Mouse (Mus musculus): ENCODE measurements at regions not wholly inside any gene's neighbourhood (a gene's known extent, or its start where the extent isn't known, plus 50 kb on each side); places are given as distances from the start of the nearest gene placed in this dataset.
A peak's percentile ranks its signal among the peaks of the same experiment; 100 is the strongest.

DNA sequence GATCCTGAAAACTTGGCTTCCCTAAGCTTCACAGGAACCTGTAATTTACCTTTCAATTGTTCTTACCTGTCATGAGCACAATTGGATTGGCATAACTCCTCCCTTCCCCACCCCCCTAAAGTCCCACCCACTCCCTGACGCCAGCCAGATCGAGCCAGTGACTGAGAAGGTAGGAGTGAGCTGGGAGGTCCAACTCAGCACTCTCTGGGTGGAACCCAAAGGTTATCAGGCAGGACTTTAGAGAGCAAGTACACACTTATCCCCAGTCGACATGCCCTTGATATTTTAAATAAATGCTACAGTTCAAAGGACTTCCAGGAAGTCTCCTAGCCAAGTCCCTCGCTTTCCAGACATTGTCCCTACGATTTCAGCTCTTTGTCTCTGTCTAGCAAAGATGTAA lies 260.7 kb downstream of the Sox9 start:
- H3K4me1 ChIP-seq (ENCODE audit: control insufficient read depth, insufficient read depth, low read length): peaks cover 7% of the 10 kb centered on the region
- WGBS: 31% methylated on average over 5 of the region's 5 CpGs
- no peak overlapping the region for H3K4me3 ChIP-seq (ENCODE audit: low read length)
- no peaks in the 10 kb centered on the region for H3K27me3 ChIP-seq (ENCODE audit: control insufficient read depth, insufficient read depth, low read length)
- H3K9ac ChIP-seq (ENCODE audit: low read length): no peak overlapping the region
- no peak overlapping the region for H3K4me2 ChIP-seq (ENCODE audit: low read depth, low read length)
- H3K27ac ChIP-seq (ENCODE audit: low read length): no peak overlapping the region
- ATAC-seq (replicated peaks; ENCODE audit: extremely low read depth, insufficient read depth, low FRiP score): no peak
- no peaks in the 10 kb centered on the region for H3K36me3 ChIP-seq (ENCODE audit: control insufficient read depth, insufficient read depth)
- H3K9me3 ChIP-seq (replicated peaks; ENCODE audit: control insufficient read depth, low read length): no peaks in the 10 kb centered on the region

- no peak overlapping the region for H3K4me2 ChIP-seq (ENCODE audit: low read depth, low read length)
- H3K9ac ChIP-seq (ENCODE audit: low read length): no peak overlapping the region
- peaks cover 7% of the 10 kb centered on the region for H3K4me1 ChIP-seq (ENCODE audit: control insufficient read depth, insufficient read depth, low read length)
- WGBS: 43% methylated on average over 20 of the region's 20 CpGs
- ATAC-seq (replicated peaks; ENCODE audit: extremely low read depth, insufficient read depth, low FRiP score): 0 out of 2 replicates have a peak, but pooled peaks have one; percentile 41
- no peaks in the 10 kb centered on the region for H3K9me3 ChIP-seq (replicated peaks; ENCODE audit: control insufficient read depth, low read length)
- H3K27ac ChIP-seq (ENCODE audit: low read length): no peak overlapping the region
- H3K4me3 ChIP-seq (ENCODE audit: low read length): no peak overlapping the region
- H3K36me3 ChIP-seq (ENCODE audit: control insufficient read depth, insufficient read depth): no peaks in the 10 kb centered on the region
- no peaks in the 10 kb centered on the region for H3K27me3 ChIP-seq (ENCODE audit: control insufficient read depth, insufficient read depth, low read length)
Measured at GRCm38 (mm10) chr11:113046200-113047051, 264.4 kb downstream of the Sox9 start.

DNA sequence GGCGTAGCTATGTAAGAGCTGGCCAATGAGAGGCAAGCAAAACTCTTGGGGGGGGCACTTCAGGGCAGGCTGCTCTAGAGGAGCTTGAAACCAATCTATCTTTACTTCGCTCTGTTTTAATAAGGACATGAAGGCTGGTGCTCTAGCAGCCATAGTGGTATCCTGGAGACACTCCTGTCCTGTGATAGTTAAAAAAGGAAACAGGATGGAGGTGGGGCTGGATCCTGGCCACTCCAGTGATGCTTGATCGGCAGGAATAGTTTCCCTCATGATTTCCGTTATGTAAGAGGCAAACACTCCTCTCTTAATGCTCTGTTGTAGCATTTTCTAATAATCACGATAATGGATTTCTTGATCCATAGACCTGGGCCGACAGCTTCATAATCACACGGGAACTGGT lies 266.1 kb downstream of the Sox9 start:
- H3K4me2 ChIP-seq (ENCODE audit: low read depth, low read length): no peak overlapping the region
- H3K4me3 ChIP-seq (ENCODE audit: low read length): no peak overlapping the region
- no peaks in the 10 kb centered on the region for H3K9me3 ChIP-seq (replicated peaks; ENCODE audit: control insufficient read depth, low read length)
- H3K9ac ChIP-seq (ENCODE audit: low read length): no peak overlapping the region
- ATAC-seq (replicated peaks; ENCODE audit: extremely low read depth, insufficient read depth, low FRiP score): no peak
- peaks cover 7% of the 10 kb centered on the region for H3K4me1 ChIP-seq (ENCODE audit: control insufficient read depth, insufficient read depth, low read length)
- no peaks in the 10 kb centered on the region for H3K27me3 ChIP-seq (ENCODE audit: control insufficient read depth, insufficient read depth, low read length)
- no peak overlapping the region for H3K27ac ChIP-seq (ENCODE audit: low read length)
- H3K36me3 ChIP-seq (ENCODE audit: control insufficient read depth, insufficient read depth): no peaks in the 10 kb centered on the region
- WGBS: 65% methylated on average over 7 of the region's 7 CpGs

DNA sequence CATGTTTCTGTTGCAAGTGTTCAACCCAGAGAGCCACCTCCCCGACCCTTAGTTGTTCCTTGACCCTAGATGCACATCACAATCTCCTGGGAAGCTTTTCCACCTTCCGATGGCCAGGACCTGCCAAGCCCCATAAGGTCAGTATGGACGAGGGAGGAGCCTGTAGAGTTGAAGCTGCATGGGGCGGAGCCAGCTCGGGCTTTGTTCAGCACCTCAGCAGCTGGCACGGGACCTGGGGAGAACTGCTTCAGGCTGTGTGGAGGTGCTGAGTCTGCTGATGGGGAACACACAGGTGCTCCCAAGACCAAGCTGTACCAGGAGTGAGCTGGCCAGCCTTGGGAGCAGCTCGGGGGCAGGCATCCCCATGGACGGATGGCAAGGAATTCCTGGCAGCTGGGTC lies 267.6 kb downstream of the Sox9 start:
- Histone ChIP-seq H3K9ac (ENCODE audit: low read length) (no peak overlapping the region), H3K27ac (ENCODE audit: low read length) (no peak overlapping the region), H3K4me1 (ENCODE audit: control insufficient read depth, insufficient read depth, low read length) (peaks cover 7% of the 10 kb centered on the region), H3K27me3 (ENCODE audit: control insufficient read depth, insufficient read depth, low read length) (no peaks in the 10 kb centered on the region), H3K9me3 (replicated peaks; ENCODE audit: control insufficient read depth, low read length) (no peaks in the 10 kb centered on the region), H3K36me3 (ENCODE audit: control insufficient read depth, insufficient read depth) (no peaks in the 10 kb centered on the region), H3K4me2 (ENCODE audit: low read depth, low read length) (no peak overlapping the region), H3K4me3 (ENCODE audit: low read length) (no peak overlapping the region)
- WGBS: 60% methylated on average over 8 of the region's 8 CpGs
- no peak for ATAC-seq (replicated peaks; ENCODE audit: extremely low read depth, insufficient read depth, low FRiP score)

GRCm38 (mm10) chr11:113052536-113052935 lies 270.5 kb downstream of the Sox9 start:
- H3K36me3 ChIP-seq (ENCODE audit: control insufficient read depth, insufficient read depth): no peaks in the 10 kb centered on the region
- H3K4me3 ChIP-seq (ENCODE audit: low read length): no peak overlapping the region
- H3K9ac ChIP-seq (ENCODE audit: low read length): no peak overlapping the region
- H3K27me3 ChIP-seq (ENCODE audit: control insufficient read depth, insufficient read depth, low read length): no peaks in the 10 kb centered on the region
- no peaks in the 10 kb centered on the region for H3K9me3 ChIP-seq (replicated peaks; ENCODE audit: control insufficient read depth, low read length)
- H3K27ac ChIP-seq (ENCODE audit: low read length): no peak overlapping the region
- no peak for ATAC-seq (replicated peaks; ENCODE audit: extremely low read depth, insufficient read depth, low FRiP score)
- WGBS: 90% methylated on average over 11 of the region's 11 CpGs
- peaks cover 11% of the 10 kb centered on the region for H3K4me1 ChIP-seq (ENCODE audit: control insufficient read depth, insufficient read depth, low read length)
- no peak overlapping the region for H3K4me2 ChIP-seq (ENCODE audit: low read depth, low read length)

GRCm38 (mm10) chr11:113056042-113056632 lies 274.1 kb downstream of the Sox9 start:
- H3K27ac ChIP-seq (ENCODE audit: low read length): no peak overlapping the region
- H3K9me3 ChIP-seq (replicated peaks; ENCODE audit: control insufficient read depth, low read length): no peaks in the 10 kb centered on the region
- WGBS: 56% methylated on average over 12 of the region's 12 CpGs
- peak; percentile 50; the same call in 1 of the 2 replicates for ATAC-seq (replicated peaks; ENCODE audit: extremely low read depth, insufficient read depth, low FRiP score)
- H3K4me1 ChIP-seq (ENCODE audit: control insufficient read depth, insufficient read depth, low read length): peaks cover 13% of the 10 kb centered on the region
- no peak overlapping the region for H3K9ac ChIP-seq (ENCODE audit: low read length)
- no peaks in the 10 kb centered on the region for H3K27me3 ChIP-seq (ENCODE audit: control insufficient read depth, insufficient read depth, low read length)
- no peaks in the 10 kb centered on the region for H3K36me3 ChIP-seq (ENCODE audit: control insufficient read depth, insufficient read depth)
- H3K4me3 ChIP-seq (ENCODE audit: low read length): no peak overlapping the region
- H3K4me2 ChIP-seq (ENCODE audit: low read depth, low read length): no peak overlapping the region

GRCm38 (mm10) chr11:113056824-113057223 lies 274.8 kb downstream of the Sox9 start:
- peak overlapping the region; percentile 15; the same call in 1 of the 2 replicates for H3K9ac ChIP-seq (ENCODE audit: low read length)
- no peaks in the 10 kb centered on the region for H3K36me3 ChIP-seq (ENCODE audit: control insufficient read depth, insufficient read depth)
- no peaks in the 10 kb centered on the region for H3K27me3 ChIP-seq (ENCODE audit: control insufficient read depth, insufficient read depth, low read length)
- no peak for ATAC-seq (replicated peaks; ENCODE audit: extremely low read depth, insufficient read depth, low FRiP score)
- no peaks in the 10 kb centered on the region for H3K9me3 ChIP-seq (replicated peaks; ENCODE audit: control insufficient read depth, low read length)
- H3K27ac ChIP-seq (ENCODE audit: low read length): no peak overlapping the region
- H3K4me2 ChIP-seq (ENCODE audit: low read depth, low read length): no peak overlapping the region
- WGBS: 24% methylated on average over 5 of the region's 5 CpGs
- peaks cover 13% of the 10 kb centered on the region for H3K4me1 ChIP-seq (ENCODE audit: control insufficient read depth, insufficient read depth, low read length)
- no peak overlapping the region for H3K4me3 ChIP-seq (ENCODE audit: low read length)

- no peaks in the 10 kb centered on the region for H3K9me3 ChIP-seq (replicated peaks; ENCODE audit: control insufficient read depth, low read length)
- H3K9ac ChIP-seq (ENCODE audit: low read length): no peak overlapping the region
- no peak for ATAC-seq (replicated peaks; ENCODE audit: extremely low read depth, insufficient read depth, low FRiP score)
- H3K27me3 ChIP-seq (ENCODE audit: control insufficient read depth, insufficient read depth, low read length): no peaks in the 10 kb centered on the region
- WGBS: 72% methylated on average over 4 of the region's 4 CpGs
- no peaks in the 10 kb centered on the region for H3K4me1 ChIP-seq (ENCODE audit: control insufficient read depth, insufficient read depth, low read length)
- H3K36me3 ChIP-seq (ENCODE audit: control insufficient read depth, insufficient read depth): no peaks in the 10 kb centered on the region
- H3K4me3 ChIP-seq (ENCODE audit: low read length): no peak overlapping the region
- no peak overlapping the region for H3K4me2 ChIP-seq (ENCODE audit: low read depth, low read length)
- no peak overlapping the region for H3K27ac ChIP-seq (ENCODE audit: low read length)
Measured at GRCm38 (mm10) chr11:113070365-113070764, 288.3 kb downstream of the Sox9 start.

DNA sequence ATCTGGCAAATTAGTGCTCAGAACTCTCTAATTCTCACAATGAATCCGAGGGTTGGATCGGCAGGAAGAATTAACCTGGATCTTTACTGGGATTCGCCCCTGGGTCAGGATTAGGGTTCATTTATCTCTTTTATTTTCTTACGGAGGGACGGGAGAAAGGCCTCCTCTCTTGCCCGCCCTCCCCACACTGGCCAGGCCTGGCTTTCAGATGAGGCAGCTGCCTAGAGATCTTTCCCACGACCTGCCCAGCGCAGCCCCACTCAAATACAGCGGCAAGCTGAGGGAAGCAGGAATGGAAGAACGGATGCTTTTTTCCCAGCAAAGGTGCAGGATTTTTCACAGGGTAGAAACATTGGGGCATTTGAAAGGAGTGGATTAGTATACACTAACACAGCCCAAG lies 289.9 kb downstream of the Sox9 start:
- Histone ChIP-seq H3K9ac (ENCODE audit: low read length) (no peak overlapping the region), H3K4me1 (ENCODE audit: control insufficient read depth, insufficient read depth, low read length) (no peaks in the 10 kb centered on the region), H3K36me3 (ENCODE audit: control insufficient read depth, insufficient read depth) (no peaks in the 10 kb centered on the region), H3K4me2 (ENCODE audit: low read depth, low read length) (no peak overlapping the region), H3K9me3 (replicated peaks; ENCODE audit: control insufficient read depth, low read length) (0 out of 2 replicates have a peak, but pooled peaks cover 3% of the 10 kb centered on the region), H3K27ac (ENCODE audit: low read length) (no peak overlapping the region), H3K4me3 (ENCODE audit: low read length) (no peak overlapping the region), H3K27me3 (ENCODE audit: control insufficient read depth, insufficient read depth, low read length) (no peaks in the 10 kb centered on the region)
- no peak for ATAC-seq (replicated peaks; ENCODE audit: extremely low read depth, insufficient read depth, low FRiP score)
- 67% methylated on average over 10 of the region's 10 CpGs for WGBS

Data from heart, embryonic 16.5 days (tissue).